Mouse (Mus musculus) macrophage (primary cell): ENCODE measurements around the gene Ppp1r16b. TPM values are rescaled to one million over a fixed set of nuclear protein-coding genes. Genes with fewer than 3 reads are reported as not detected.

ENCODE experiments used
- H3K27ac ChIP-seq: fragments of 350-480 bp; formaldehyde crosslinking; 2 replicates; pipeline ENCODE4 v1.9.0; 2021
- H3K36me3 ChIP-seq: fragments of 350-480 bp; formaldehyde crosslinking; 2 replicates; pipeline ENCODE4 v1.9.0; 2021; ENCODE audit errors: inconsistent target
- H3K4me3 ChIP-seq: fragments of 350-480 bp; formaldehyde crosslinking; 2 replicates; pipeline ENCODE4 v1.9.0; 2021; ENCODE audit errors: inconsistent target
- H3K79me2 ChIP-seq: fragments of 350-480 bp; formaldehyde crosslinking; 2 replicates; pipeline ENCODE4 v1.9.0; 2021; ENCODE audit errors: inconsistent target
- WGBS: methylation state at CpG from one replicate; pipeline ENCODE4 v1.1.7; 2026; ENCODE audit warnings: inconsistent platforms; ENCODE audit not compliant: missing documents; 5-methylcytosine and 5-hydroxymethylcytosine counted together
- polyA plus RNA-seq: library from polyadenylated mRNA; stranded (reverse); fragments of 250-400 nt; gene quantifications from 3 replicates; pipeline ENCODE4 v1.2.4, GENCODE M21; 2018; ENCODE audit warnings: inconsistent platforms

Ppp1r16b gene
- polyA plus RNA-seq, 1 experiment from 2014 or later: 0.04 TPM

GRCm38 (mm10) chr2:158717551-158718418 is 52.6 kb downstream of the Ppp1r16b start:
- H3K27ac ChIP-seq: no peak overlapping the region
- WGBS: 89% methylated on average over 5 of the region's 5 CpGs

GRCm38 (mm10) chr2:158718816-158719549 is 53.8 kb downstream of the Ppp1r16b start:
- H3K4me3 ChIP-seq: no peak overlapping the region
- H3K79me2 ChIP-seq: no peaks in the 10 kb centered on the region
- 60% methylated on average over 12 of the region's 12 CpGs for WGBS
- H3K36me3 ChIP-seq: no peaks in the 10 kb centered on the region
- no peak overlapping the region for H3K27ac ChIP-seq

More at GRCm38 (mm10) chr2:158717551-158718418, 52.6 kb downstream of the Ppp1r16b start:
- Histone ChIP-seq H3K4me3 (no peak overlapping the region), H3K79me2 (no peaks in the 10 kb centered on the region), H3K36me3 (no peaks in the 10 kb centered on the region)

- no peak overlapping the region for H3K4me3 ChIP-seq
- H3K79me2 ChIP-seq: no peaks in the 10 kb centered on the region
- no peak overlapping the region for H3K27ac ChIP-seq
- H3K36me3 ChIP-seq: no peaks in the 10 kb centered on the region
- 96% methylated on average over 16 of the region's 16 CpGs for WGBS
These were observed 55.6 kb downstream of the Ppp1r16b start for GRCm38 (mm10) chr2:158720715-158721370.

GRCm38 (mm10) chr2:158721481-158721880 is 56.3 kb downstream of the Ppp1r16b start:
- Histone ChIP-seq H3K27ac (no peak overlapping the region), H3K36me3 (no peaks in the 10 kb centered on the region), H3K79me2 (no peaks in the 10 kb centered on the region), H3K4me3 (no peak overlapping the region)
- WGBS: 81% methylated on average over 2 of the region's 3 CpGs

GRCm38 (mm10) chr2:158722135-158722534 is 56.9 kb downstream of the Ppp1r16b start:
- no peaks in the 10 kb centered on the region for H3K36me3 ChIP-seq
- no peak overlapping the region for H3K4me3 ChIP-seq
- H3K27ac ChIP-seq: no peak overlapping the region
- no peaks in the 10 kb centered on the region for H3K79me2 ChIP-seq
- WGBS: 60% methylated on average over 4 of the region's 4 CpGs

DNA sequence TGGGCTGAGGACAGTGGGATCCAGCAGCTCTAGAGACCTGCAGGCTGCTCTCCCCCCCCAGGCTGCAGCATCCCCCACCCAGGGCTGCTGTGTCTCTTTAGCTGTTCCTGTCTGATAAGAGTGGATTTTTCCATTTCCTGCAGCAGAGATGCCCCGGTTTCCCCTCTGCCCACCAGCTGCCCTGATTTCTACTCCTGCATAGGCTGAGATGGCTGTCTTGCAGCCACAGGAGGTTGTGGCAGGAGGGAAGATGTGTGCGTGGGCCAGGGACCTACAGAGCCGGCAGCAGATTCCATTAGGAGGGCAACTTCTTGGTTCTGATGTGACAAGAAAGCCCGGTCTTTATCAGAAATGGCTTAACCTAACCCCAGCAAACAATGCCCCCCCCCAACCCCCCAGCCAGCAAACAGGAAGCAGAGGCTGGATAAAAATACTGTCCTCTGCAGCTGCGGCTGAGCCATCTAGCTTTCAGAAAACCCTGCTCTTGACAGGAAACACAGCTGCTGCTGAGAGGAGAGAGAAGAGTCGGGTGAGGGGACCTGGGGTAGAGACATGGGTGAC is 57.9 kb downstream of the Ppp1r16b start:
- Histone ChIP-seq H3K36me3 (no peaks in the 10 kb centered on the region), H3K79me2 (no peaks in the 10 kb centered on the region), H3K4me3 (no peak overlapping the region), H3K27ac (no peak overlapping the region)
- WGBS: 0% methylated on average over 6 of the region's 6 CpGs

- Histone ChIP-seq H3K27ac (no peak overlapping the region), H3K36me3 (no peaks in the 10 kb centered on the region), H3K79me2 (no peaks in the 10 kb centered on the region), H3K4me3 (no peak overlapping the region)
- 64% methylated on average over 6 of the region's 6 CpGs for WGBS
These were observed 58.6 kb downstream of the Ppp1r16b start for GRCm38 (mm10) chr2:158723806-158724205.

- Histone ChIP-seq H3K79me2 (no peaks in the 10 kb centered on the region), H3K27ac (no peak overlapping the region), H3K4me3 (no peak overlapping the region), H3K36me3 (no peaks in the 10 kb centered on the region)
- 92% methylated on average over 6 of the region's 6 CpGs for WGBS
These were observed 61.1 kb downstream of the Ppp1r16b start for GRCm38 (mm10) chr2:158726252-158726651.

DNA sequence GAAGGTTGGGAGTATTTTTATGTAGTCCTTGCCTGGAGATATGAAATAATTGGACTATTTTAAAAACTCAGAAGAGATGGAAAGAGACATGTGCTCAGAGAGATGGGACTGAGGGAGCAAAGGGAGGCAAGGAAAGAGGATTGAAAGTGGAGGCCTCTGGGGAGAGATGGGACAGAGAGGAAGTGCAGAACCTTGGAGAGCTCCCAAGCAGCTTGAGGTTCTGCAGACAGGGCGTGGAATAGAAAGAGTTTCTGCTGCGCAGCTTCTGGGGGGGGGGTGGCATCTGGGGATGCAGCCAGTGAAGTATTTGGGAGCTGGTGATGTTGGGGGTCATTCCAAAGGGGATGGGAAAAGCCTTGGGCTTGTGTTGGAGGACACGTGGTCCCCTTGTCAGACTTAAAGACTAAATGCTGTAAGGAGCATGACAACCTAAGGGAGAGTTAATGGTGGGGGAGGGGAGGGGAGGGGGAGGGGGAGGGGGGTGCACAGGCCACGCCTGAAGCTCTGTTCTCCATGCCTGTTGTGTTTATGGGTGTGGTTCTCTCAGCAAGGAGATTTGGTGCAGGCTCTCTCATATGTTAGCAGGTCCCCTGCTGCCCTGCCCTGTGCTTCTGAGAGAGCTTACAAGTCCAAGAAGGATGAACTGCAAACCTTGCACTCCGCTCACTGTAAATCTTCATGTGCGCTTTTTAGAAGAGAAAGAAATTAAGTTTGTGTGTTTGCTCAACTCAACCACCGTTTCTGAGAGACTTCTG is 63.0 kb downstream of the Ppp1r16b start:
- no peaks in the 10 kb centered on the region for H3K79me2 ChIP-seq
- H3K36me3 ChIP-seq: no peaks in the 10 kb centered on the region
- H3K4me3 ChIP-seq: no peak overlapping the region
- WGBS: 60% methylated on average over 7 of the region's 7 CpGs
- no peak overlapping the region for H3K27ac ChIP-seq

- Histone ChIP-seq H3K4me3 (no peak overlapping the region), H3K36me3 (no peaks in the 10 kb centered on the region), H3K27ac (no peak overlapping the region), H3K79me2 (no peaks in the 10 kb centered on the region)
- WGBS: 89% methylated on average over 3 of the region's 3 CpGs
These were observed 65.7 kb downstream of the Ppp1r16b start for GRCm38 (mm10) chr2:158730896-158731295.

DNA sequence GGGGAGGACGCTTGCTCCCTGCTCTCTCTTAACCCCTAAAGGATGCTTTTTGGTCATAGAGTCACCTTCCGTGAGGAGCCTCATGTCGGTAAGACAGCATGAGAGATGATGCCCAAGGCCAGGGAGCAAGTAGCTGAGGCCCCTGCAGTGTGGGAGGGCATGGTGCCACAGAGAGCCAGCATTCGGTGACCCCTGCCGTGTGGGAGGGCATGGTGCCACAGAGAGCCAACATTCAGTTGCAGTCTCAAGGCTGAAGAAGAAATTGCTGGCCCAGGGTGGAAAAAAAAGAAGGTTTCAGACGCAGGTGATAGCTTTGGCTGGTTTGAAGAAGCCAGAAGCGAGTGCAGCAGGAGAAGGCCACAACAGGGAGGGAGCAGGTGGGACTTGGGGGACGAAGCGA is 67.3 kb downstream of the Ppp1r16b start:
- Histone ChIP-seq H3K27ac (no peak overlapping the region), H3K79me2 (no peaks in the 10 kb centered on the region), H3K4me3 (no peak overlapping the region), H3K36me3 (no peaks in the 10 kb centered on the region)
- WGBS: 98% methylated on average over 9 of the region's 9 CpGs

DNA sequence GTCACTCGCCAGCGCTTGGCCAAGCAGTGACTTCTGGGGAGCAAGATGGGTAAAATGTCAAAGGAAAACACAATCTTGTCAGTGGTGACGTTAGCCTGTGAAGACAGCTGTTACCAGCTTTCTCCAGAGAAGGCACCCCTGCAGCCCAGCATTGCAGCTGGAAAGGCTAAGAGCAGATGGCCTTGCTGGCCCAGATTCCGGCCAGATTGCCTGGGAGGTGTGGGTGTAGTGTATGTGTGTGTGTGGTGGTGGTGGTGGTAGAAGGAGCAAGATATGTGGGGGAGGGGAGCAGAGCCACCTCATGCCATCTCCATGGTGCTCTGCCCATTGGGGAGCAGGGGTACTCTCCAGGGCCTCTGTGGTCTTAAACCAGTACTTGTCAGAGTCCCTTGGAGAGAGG is 67.9 kb downstream of the Ppp1r16b start:
- Histone ChIP-seq H3K36me3 (no peaks in the 10 kb centered on the region), H3K4me3 (no peak overlapping the region), H3K27ac (no peak overlapping the region), H3K79me2 (no peaks in the 10 kb centered on the region)
- 87% methylated on average over 4 of the region's 4 CpGs for WGBS

GRCm38 (mm10) chr2:158733914-158734313 is 68.7 kb downstream of the Ppp1r16b start:
- H3K27ac ChIP-seq: no peak overlapping the region
- H3K4me3 ChIP-seq: no peak overlapping the region
- H3K79me2 ChIP-seq: no peaks in the 10 kb centered on the region
- 43% methylated on average over 6 of the region's 6 CpGs for WGBS
- no peaks in the 10 kb centered on the region for H3K36me3 ChIP-seq
